Mouse (Mus musculus) megakaryocyte, embryonic 14.5 days (primary cell): ENCODE results near the gene Fndc8. TPM values are rescaled to one million over a fixed set of nuclear protein-coding genes. Genes with fewer than 3 reads are reported as not detected.

Experiments
- H3K27me3 ChIP-seq: replicated peaks from 2 replicates; pipeline ENCODE3; 2012; ENCODE audit warnings: inconsistent platforms
- H3K36me3 ChIP-seq: replicated peaks from 2 replicates; pipeline ENCODE3; 2012; ENCODE audit warnings: low read length, inconsistent platforms, mixed read lengths
- H3K4me1 ChIP-seq: 2 replicates; pipeline ENCODE4 v1.6.1; 2012; ENCODE audit warnings: inconsistent platforms
- H3K4me3 ChIP-seq: replicated peaks from 2 replicates; pipeline ENCODE3; 2012; ENCODE audit warnings: moderate library complexity, mild to moderate bottlenecking, inconsistent platforms
- H3K9me3 ChIP-seq: 2 replicates; pipeline ENCODE4 v1.6.1; 2012; ENCODE audit warnings: inconsistent platforms
- FLI1 ChIP-seq: IDR thresholded peaks from 2 replicates; pipeline ENCODE4 v1.6.1; 2012; ENCODE audit warnings: low read length, inconsistent platforms, mixed read lengths
- GATA1 ChIP-seq: IDR thresholded peaks from 3 replicates; pipeline ENCODE4 v1.6.1; 2012; ENCODE audit warnings: mixed read lengths, low read length, inconsistent platforms, borderline replicate concordance
- polyA plus RNA-seq: library from polyadenylated mRNA; stranded (reverse); fragments of >175 nt; gene quantifications from 2 replicates; pipeline ENCODE4 v1.2.3, GENCODE M21; 2012; ENCODE audit warnings: low replicate concordance; ENCODE audit not compliant: insufficient read depth

Gene Fndc8
- polyA plus RNA-seq, 1 experiment = not detected

DNA sequence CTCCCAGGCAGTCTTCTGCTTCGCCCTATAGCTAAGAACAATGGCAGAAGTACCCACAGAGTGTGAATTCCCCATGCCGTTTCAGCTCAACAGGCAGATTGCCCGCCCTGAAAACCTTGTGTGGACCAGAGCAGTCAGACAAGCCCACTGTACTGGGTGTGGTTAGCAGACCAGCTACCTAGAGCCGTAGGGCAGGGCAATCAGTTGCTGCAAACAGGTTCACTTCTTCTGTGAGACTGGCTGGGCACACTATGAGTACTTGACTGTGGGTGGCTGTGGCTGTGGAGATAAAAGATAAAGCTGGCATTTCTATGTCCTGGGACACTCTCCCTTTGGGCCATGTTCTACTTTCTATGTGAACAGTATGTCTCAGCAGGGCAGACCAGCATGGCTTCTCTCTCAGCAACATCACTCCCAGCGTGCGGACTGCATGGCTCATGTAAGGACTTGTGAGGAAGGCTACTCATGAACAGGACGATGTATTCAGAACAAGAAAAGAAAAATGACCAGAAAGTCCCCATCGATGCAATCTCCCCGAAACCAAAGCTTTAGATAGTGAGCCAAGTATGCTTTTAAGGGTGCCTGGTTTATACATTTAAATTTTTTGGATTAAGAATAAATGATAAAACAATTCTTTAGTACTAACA lies 36.5 kb upstream of the Fndc8 start:
- no peak for TF ChIP-seq FLI1
- TF ChIP-seq GATA1 = no peak
- peaks cover 82% of the 10 kb centered on the region for H3K36me3 ChIP-seq
- peaks cover 86% of the 10 kb centered on the region for H3K4me1 ChIP-seq
- H3K9me3 ChIP-seq = no peaks in the 10 kb centered on the region
- no peaks in the 10 kb centered on the region for H3K27me3 ChIP-seq
- peak overlapping the region; percentile 35 for H3K4me3 ChIP-seq

DNA sequence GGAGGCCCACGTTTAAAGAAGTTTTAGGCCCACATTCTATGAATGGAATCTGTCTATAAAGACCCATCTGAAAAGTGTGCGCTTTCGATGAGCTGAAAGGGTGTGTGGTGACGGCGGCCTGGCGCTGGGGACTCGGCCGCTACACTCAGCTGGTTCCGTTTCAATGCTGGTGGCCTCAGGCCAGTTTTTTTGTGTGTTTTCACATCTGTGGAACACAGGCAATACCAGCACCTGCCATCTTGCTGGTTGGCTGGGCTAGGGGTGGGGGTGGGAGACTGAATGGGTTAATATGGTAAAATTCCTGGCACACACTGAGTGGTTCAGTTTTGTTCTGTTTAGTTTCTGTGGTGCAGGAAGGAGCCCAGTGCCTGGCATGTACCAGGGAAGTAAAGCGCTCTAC lies 35.9 kb upstream of the Fndc8 start:
- peaks cover 83% of the 10 kb centered on the region for H3K36me3 ChIP-seq
- TF ChIP-seq FLI1 = no peak
- no peak for TF ChIP-seq GATA1

DNA sequence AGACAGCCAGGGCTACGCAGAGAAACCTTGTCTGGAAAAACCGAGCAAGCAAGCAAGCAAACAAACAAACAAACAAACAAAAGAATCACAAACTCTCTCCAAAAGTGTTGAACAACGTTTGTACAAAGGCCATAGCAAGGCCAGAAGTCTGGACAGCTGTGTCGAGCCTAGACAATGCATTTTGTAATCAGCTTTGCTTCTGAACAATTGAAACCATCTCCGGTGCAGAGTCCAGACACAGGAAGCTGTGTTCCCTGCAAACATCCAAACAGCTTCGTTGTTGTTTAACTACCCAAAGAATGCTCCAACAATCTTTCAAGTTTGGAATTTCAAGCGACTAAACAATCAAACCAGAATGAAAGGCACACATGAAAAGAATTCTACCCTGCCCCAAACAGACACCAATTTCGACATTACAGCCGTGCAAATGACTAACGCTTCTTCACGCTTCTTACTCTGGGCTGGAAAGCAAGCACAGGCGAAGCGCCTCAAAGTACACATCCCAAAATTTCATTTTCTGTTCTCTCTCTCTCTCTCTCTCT lies 34.5 kb upstream of the Fndc8 start:
- Histone ChIP-seq H3K9me3 (no peaks in the 10 kb centered on the region), H3K4me1 (peaks cover 86% of the 10 kb centered on the region), H3K4me3 (no peak overlapping the region), H3K27me3 (no peaks in the 10 kb centered on the region), H3K36me3 (peaks cover 85% of the 10 kb centered on the region)
- TF ChIP-seq FLI1 (no peak), GATA1 (no peak)

More for the DNA sequence above, 35.9 kb upstream of the Fndc8 start:
- no peaks in the 10 kb centered on the region for H3K9me3 ChIP-seq
- no peak overlapping the region for H3K4me3 ChIP-seq
- H3K4me1 ChIP-seq = peaks cover 86% of the 10 kb centered on the region
- H3K27me3 ChIP-seq = no peaks in the 10 kb centered on the region

DNA sequence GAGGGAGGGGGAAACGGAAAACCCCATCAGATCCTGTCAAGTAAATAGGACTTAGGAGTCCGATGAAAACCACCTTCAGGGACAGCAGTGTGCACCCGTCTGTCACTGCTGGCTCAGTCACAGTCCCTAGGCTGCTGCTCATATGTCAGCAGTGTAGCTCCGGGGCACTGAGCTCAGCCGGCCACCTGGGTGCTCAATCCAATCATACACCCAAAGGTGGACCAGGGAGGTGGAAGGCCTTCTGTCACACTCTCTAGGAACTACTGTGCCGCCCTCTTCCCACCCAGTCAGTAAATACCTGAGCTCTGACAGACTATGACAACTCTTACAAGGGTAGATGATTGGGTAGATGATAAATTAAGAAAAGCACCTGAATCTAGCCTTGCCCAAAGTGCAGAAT lies 31.2 kb upstream of the Fndc8 start:
- Histone ChIP-seq H3K4me3 (peak overlapping the region; percentile 23), H3K27me3 (no peaks in the 10 kb centered on the region), H3K9me3 (no peaks in the 10 kb centered on the region), H3K4me1 (peaks cover 84% of the 10 kb centered on the region), H3K36me3 (peaks cover 72% of the 10 kb centered on the region)
- TF ChIP-seq GATA1 (no peak), FLI1 (no peak)

DNA sequence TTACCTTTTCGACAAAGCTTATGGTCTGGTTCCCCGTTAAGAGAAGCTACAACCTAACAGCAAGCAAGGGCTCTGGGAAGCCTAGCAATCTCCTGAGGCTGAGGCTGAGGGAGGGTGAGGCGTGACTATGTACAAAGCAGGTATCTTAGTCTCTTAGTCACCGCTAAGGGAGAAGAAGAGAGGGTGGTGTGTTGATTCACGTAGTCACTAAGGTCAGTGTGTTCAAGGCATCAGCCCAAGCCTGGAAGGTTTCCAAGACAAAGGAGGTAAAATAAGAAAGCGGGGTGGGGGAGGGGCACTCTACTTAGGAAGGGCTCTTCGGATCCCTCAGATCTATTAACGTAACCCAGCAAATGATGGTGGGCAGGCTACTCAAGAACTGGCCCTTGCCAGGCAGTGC lies 30.4 kb upstream of the Fndc8 start:
- no peaks in the 10 kb centered on the region for H3K9me3 ChIP-seq
- no peaks in the 10 kb centered on the region for H3K27me3 ChIP-seq
- TF ChIP-seq GATA1 (no peak), FLI1 (no peak)
- H3K4me3 ChIP-seq = no peak overlapping the region
- peaks cover 82% of the 10 kb centered on the region for H3K4me1 ChIP-seq
- H3K36me3 ChIP-seq = peaks cover 68% of the 10 kb centered on the region

DNA sequence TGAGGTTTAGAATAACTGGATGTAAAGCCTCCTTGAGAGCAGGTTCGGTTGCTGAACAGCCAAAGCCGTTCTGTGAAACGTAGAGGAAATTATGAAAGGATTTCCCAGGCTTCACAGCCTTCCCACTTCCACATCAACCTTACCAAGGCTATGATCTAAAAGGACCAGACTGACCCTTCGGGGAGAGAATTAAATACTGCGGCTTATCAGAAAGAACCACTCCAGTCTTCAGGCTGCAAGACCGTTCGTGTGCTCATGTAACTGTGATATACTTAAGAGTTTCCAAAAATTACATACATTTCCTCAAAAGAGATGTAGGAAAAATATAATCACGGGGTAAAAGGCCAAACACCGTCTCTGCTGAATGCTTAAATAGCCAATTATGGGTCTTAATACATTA lies 29.3 kb upstream of the Fndc8 start:
- Histone ChIP-seq H3K4me1 (peaks cover 82% of the 10 kb centered on the region), H3K4me3 (no peak overlapping the region), H3K9me3 (no peaks in the 10 kb centered on the region), H3K36me3 (peaks cover 63% of the 10 kb centered on the region), H3K27me3 (no peaks in the 10 kb centered on the region)
- TF ChIP-seq FLI1 (no peak), GATA1 (no peak)

DNA sequence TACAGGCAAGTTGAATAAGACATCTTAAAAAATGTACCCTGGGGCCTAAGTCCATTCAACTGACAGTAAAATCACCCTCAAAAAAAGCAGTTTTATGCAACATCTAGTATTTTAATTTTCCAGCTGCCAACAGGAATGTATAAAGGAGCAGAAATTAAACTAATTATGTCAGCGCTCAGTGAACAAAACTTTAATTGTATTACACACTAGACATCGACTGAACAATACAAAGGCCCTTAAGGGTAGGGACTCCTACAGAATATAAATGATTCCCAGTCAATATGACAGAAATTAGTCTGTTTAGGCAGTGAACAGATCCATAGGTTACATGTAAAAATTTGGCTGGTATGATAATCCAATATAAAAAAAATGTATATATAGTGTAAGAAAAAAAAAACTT lies 28.9 kb upstream of the Fndc8 start:
- no peaks in the 10 kb centered on the region for H3K27me3 ChIP-seq
- H3K4me3 ChIP-seq = no peak overlapping the region
- H3K4me1 ChIP-seq = peaks cover 83% of the 10 kb centered on the region
- no peak for TF ChIP-seq GATA1
- no peak for TF ChIP-seq FLI1
- H3K9me3 ChIP-seq = no peaks in the 10 kb centered on the region
- peaks cover 60% of the 10 kb centered on the region for H3K36me3 ChIP-seq

DNA sequence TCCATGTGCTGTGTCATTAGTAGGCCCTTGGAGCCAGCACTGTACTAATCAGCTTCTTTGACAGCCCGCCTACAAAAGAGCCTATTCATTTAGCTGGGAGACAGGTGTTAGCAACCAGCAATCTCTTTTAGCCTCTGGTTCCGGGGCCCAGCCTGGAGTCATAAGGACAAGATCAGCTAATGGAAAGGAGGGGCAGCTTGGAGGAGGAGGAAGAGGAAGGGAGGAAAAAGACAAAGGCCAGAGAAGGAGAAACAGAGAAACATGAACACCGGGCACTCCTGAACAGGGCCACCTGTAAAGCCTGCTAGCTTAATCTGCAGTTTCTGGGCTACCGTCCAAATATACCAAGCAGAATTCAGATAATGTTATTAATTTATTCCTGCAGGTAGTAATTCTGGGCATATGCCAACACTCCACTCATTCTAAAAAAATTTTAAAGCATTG lies 28.4 kb upstream of the Fndc8 start:
- peaks cover 85% of the 10 kb centered on the region for H3K4me1 ChIP-seq
- H3K27me3 ChIP-seq = no peaks in the 10 kb centered on the region
- TF ChIP-seq FLI1 (no peak), GATA1 (no peak)
- no peaks in the 10 kb centered on the region for H3K9me3 ChIP-seq
- peaks cover 58% of the 10 kb centered on the region for H3K36me3 ChIP-seq
- no peak overlapping the region for H3K4me3 ChIP-seq

DNA sequence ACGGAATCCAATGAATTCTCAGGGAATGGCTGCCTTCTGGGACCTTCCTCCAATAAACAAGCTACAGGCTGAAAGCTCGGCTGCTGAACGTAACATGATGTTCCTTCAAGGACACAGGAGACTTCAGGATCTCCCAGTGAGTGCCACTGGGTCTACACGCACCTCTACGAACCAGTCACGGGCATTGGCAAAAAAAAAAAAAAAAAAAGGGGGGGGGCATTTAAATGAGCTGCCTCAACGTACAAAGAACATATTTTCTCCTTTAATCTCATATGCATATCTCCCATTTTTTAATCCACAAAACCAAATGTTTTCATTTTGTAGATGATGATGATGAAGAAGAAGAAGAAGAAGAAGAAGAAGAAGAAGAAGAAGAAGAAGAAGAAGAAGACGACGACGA lies 26.0 kb upstream of the Fndc8 start:
- no peak overlapping the region for H3K4me3 ChIP-seq
- H3K9me3 ChIP-seq = no peaks in the 10 kb centered on the region
- peaks cover 44% of the 10 kb centered on the region for H3K36me3 ChIP-seq
- no peak for TF ChIP-seq FLI1
- no peak for TF ChIP-seq GATA1
- H3K4me1 ChIP-seq = peaks cover 75% of the 10 kb centered on the region
- H3K27me3 ChIP-seq = no peaks in the 10 kb centered on the region

DNA sequence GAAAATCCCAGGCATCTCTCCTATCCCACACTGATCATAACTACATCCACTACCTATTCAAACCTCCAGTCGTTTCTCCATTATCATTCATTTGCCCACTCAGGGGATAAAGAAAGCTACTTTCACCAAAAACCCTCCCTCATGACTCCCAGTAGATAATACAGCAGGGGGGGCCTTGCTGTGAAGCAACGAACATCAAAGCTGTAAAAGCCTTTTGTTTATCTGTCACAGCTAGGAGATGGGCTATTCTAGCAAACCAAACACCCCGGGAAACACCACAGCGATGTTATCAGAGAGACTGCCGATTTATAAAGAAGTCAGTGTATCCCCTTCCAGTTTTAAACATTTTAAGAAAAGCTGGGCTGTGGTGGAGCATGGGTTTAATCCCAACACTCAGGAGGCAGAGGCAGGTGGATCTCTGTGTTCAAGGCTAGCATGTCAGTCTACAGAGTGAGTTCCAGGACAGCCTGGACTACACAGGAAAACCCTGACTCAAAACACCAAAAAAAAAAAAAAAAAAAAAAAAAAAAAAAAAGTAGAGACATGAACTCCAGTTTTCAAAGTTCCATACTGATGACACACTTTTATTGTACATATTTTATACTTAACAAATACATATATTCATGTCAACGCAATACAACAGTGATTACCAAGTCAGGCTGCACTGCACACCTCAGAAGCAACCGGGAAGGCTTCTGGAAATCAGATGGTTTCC lies 24.9 kb upstream of the Fndc8 start:
- Histone ChIP-seq H3K36me3 (peaks cover 33% of the 10 kb centered on the region), H3K9me3 (no peaks in the 10 kb centered on the region), H3K4me3 (peak overlapping the region; percentile 38), H3K4me1 (peaks cover 70% of the 10 kb centered on the region), H3K27me3 (no peaks in the 10 kb centered on the region)
- TF ChIP-seq GATA1 (no peak), FLI1 (no peak)
